Mouse (Mus musculus): ENCODE data around the gene Map1lc3b. TPM values are rescaled to one million over a fixed set of nuclear protein-coding genes. Genes with fewer than 3 reads are reported as not detected.

The Map1lc3b gene
- 52.4 and 97.9 TPM in 2 replicates for polyA plus RNA-seq (2012; rRNA removed)

GRCm38 (mm10) chr8:121590203-121591177, at the start of gene Map1lc3b:
Map1lc3b (plus strand) TSS chr8:121590361.
- DNase-seq (ENCODE audit: low spot score) = peak; percentile 96

- no peak for DNase-seq (ENCODE audit: low spot score)
These were observed 48.3 kb upstream of the Map1lc3b start for GRCm38 (mm10) chr8:121541862-121542261.

GRCm38 (mm10) chr8:121542901-121543300, 47.3 kb upstream of the Map1lc3b start:
- no peak for DNase-seq (ENCODE audit: low spot score)

GRCm38 (mm10) chr8:121544276-121544785, 45.8 kb upstream of the Map1lc3b start, which contains the start of gene 1700018B08Rik:
1700018B08Rik (minus strand) TSS chr8:121544320.
- DNase-seq (ENCODE audit: low spot score) = no peak

GRCm38 (mm10) chr8:121544936-121545335, 45.2 kb upstream of the Map1lc3b start:
- DNase-seq (ENCODE audit: low spot score) = no peak

- peak; percentile 50 for DNase-seq (ENCODE audit: low spot score)
These were observed 43.0 kb upstream of the Map1lc3b start for GRCm38 (mm10) chr8:121547132-121547531.

- DNase-seq (ENCODE audit: low spot score) = no peak
These were observed 40.1 kb upstream of the Map1lc3b start for GRCm38 (mm10) chr8:121550056-121550455.

GRCm38 (mm10) chr8:121551065-121551985, 38.8 kb upstream of the Map1lc3b start:
- DNase-seq (ENCODE audit: low spot score) = no peak

GRCm38 (mm10) chr8:121552506-121552905, 37.7 kb upstream of the Map1lc3b start:
- no peak for DNase-seq (ENCODE audit: low spot score)

- DNase-seq (ENCODE audit: low spot score) = no peak
These were observed 36.2 kb upstream of the Map1lc3b start for GRCm38 (mm10) chr8:121553831-121554475.

- no peak for DNase-seq (ENCODE audit: low spot score)
These were observed 32.4 kb upstream of the Map1lc3b start for GRCm38 (mm10) chr8:121557746-121558145.

- DNase-seq (ENCODE audit: low spot score) = no peak
These were observed 31.6 kb upstream of the Map1lc3b start for GRCm38 (mm10) chr8:121558538-121558937.

GRCm38 (mm10) chr8:121559801-121560200, 30.4 kb upstream of the Map1lc3b start:
- no peak for DNase-seq (ENCODE audit: low spot score)

- no peak for DNase-seq (ENCODE audit: low spot score)
These were observed 29.6 kb upstream of the Map1lc3b start for GRCm38 (mm10) chr8:121560432-121561100.

GRCm38 (mm10) chr8:121561636-121562345, 28.4 kb upstream of the Map1lc3b start:
- DNase-seq (ENCODE audit: low spot score) = no peak

GRCm38 (mm10) chr8:121562941-121563351, 27.2 kb upstream of the Map1lc3b start:
- DNase-seq (ENCODE audit: low spot score) = no peak

- DNase-seq (ENCODE audit: low spot score) = no peak
These were observed 26.5 kb upstream of the Map1lc3b start for GRCm38 (mm10) chr8:121563701-121564100.

- no peak for DNase-seq (ENCODE audit: low spot score)
These were observed 21.8 kb upstream of the Map1lc3b start for GRCm38 (mm10) chr8:121568321-121568720.

- DNase-seq (ENCODE audit: low spot score) = no peak
These were observed 19.8 kb upstream of the Map1lc3b start for GRCm38 (mm10) chr8:121570335-121570734.

GRCm38 (mm10) chr8:121570801-121571200, 19.4 kb upstream of the Map1lc3b start:
- no peak for DNase-seq (ENCODE audit: low spot score)

Measured in urinary bladder, adult 2 months (tissue).